In the genomic region with DNA sequence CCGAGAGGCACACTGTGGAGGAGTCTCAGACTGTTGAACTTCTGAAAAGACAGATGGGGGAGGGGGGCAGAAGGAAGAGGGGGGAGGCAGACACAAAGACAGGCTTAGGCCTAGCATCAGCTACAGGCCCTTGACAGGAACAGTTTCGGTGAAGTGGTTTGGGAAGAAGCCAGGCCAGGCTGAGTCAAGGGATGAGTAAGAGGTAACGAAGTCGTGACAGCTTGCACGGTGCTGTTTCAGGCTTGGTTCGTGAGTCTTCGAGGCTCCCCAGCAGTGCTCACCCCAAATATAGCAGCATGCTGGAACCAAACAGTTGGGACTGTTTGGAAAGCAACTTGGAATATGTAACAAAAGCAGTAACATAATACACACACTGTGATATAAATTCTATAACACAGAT, we compare ENCODE assay signal across 16 mouse cellular contexts. TPM values are rescaled to one million over a fixed set of nuclear protein-coding genes. Genes with fewer than 3 reads are reported as not detected.
DNase-seq lines count a peak whose midpoint lies in the region; ATAC-seq and TF ChIP-seq lines count a peak whose summit lies in the region.
"Had no signal": no experiment of that assay in that cellular context is flagged by ENCODE, and none has a peak within 500 bp of the region (broad histone marks: within the 10 kb centered on the region; RNA-seq: fewer than 3 reads in every experiment).

No protein-coding gene starts in this region.

- no peak overlapping the region for H3K4me2 ChIP-seq in forebrain, postnatal 0 days (ENCODE audit: low read depth)
- no peak overlapping the region for H3K4me2 ChIP-seq in forebrain, embryonic 15.5 days (replicated peaks)
- H3K4me2 ChIP-seq: hindbrain, embryonic 15.5 days; liver, embryonic 11.5 days had no signal

- peak; percentile 29 for DNase-seq in forebrain, postnatal 0 days
- peak; percentile 12 for DNase-seq in brain, embryonic 14.5 days (ENCODE audit: low read depth)
- peak; percentile 38 to 52 for DNase-seq in layer of hippocampus, postnatal 36 days
- peak; percentile 82 to 86 for DNase-seq in right cerebral cortex, postnatal 36 days (ENCODE audit: low spot score in 2 of 2)
- DNase-seq in heart, postnatal 4 days, result no peak
- no peak for DNase-seq in spleen, postnatal 4 days (ENCODE audit: low spot score in 2 of 2)
- DNase-seq in forebrain, embryonic 10.5 days (ENCODE audit: extremely low spot score, low spot score), result no peak
- DNase-seq: kidney, postnatal 14 days had no signal

- TF ChIP-seq CTCF in forebrain, postnatal 0 days (IDR thresholded peaks at IDR 0.05; ENCODE audit: low read depth), result no peak
- TF ChIP-seq CTCF in brain, embryonic 14.5 days (IDR thresholded peaks at IDR 0.05; ENCODE audit: borderline replicate concordance, extremely low read depth, insufficient read depth, insufficient read length), result no peak

- no peaks in the 10 kb centered on the region for H3K9me3 ChIP-seq in forebrain, postnatal 0 days (ENCODE audit: low read length)
- no peaks in the 10 kb centered on the region for H3K9me3 ChIP-seq in forebrain, embryonic 15.5 days
- no peaks in the 10 kb centered on the region for H3K9me3 ChIP-seq in forebrain, embryonic 10.5 days
- H3K9me3 ChIP-seq: hindbrain, embryonic 15.5 days had no signal

- WGBS in forebrain, postnatal 0 days, result 53% methylated on average over 7 of the region's 7 CpGs
- 64% methylated on average over 7 of the region's 7 CpGs for WGBS in forebrain, embryonic 15.5 days
- WGBS in forebrain, embryonic 10.5 days, result 83% methylated on average over 7 of the region's 7 CpGs

- H3K36me3 ChIP-seq in forebrain, postnatal 0 days (ENCODE audit: insufficient read depth), result no peaks in the 10 kb centered on the region
- no peaks in the 10 kb centered on the region for H3K36me3 ChIP-seq in forebrain, embryonic 15.5 days
- H3K36me3 ChIP-seq in forebrain, embryonic 10.5 days (replicated peaks), result no peaks in the 10 kb centered on the region
- H3K36me3 ChIP-seq: hindbrain, embryonic 15.5 days had no signal

- no peak overlapping the region for H3K9ac ChIP-seq in forebrain, postnatal 0 days
- no peak overlapping the region for H3K9ac ChIP-seq in forebrain, embryonic 15.5 days (replicated peaks)
- H3K9ac ChIP-seq: hindbrain, embryonic 15.5 days had no signal

- no peaks in the 10 kb centered on the region for H3K4me1 ChIP-seq in forebrain, postnatal 0 days (ENCODE audit: insufficient read depth)
- H3K4me1 ChIP-seq in forebrain, embryonic 15.5 days, result no peaks in the 10 kb centered on the region
- H3K4me1 ChIP-seq in forebrain, embryonic 10.5 days, result peaks cover 2% of the 10 kb centered on the region; the same call in 1 of the 2 replicates
- H3K4me1 ChIP-seq: hindbrain, embryonic 15.5 days had no signal

- H3K27ac ChIP-seq in forebrain, postnatal 0 days (ENCODE audit: low read depth, low read length), result no peak overlapping the region
- H3K27ac ChIP-seq in forebrain, embryonic 15.5 days (replicated peaks), result no peak overlapping the region
- no peak overlapping the region for H3K27ac ChIP-seq in forebrain, embryonic 10.5 days
- H3K27ac ChIP-seq: hindbrain, embryonic 15.5 days had no signal

- no peaks in the 10 kb centered on the region for H3K27me3 ChIP-seq in forebrain, postnatal 0 days (ENCODE audit: insufficient read depth, low read length)
- H3K27me3 ChIP-seq in forebrain, embryonic 15.5 days, result no peaks in the 10 kb centered on the region
- H3K27me3 ChIP-seq in forebrain, embryonic 10.5 days (ENCODE audit: poor library complexity, severe bottlenecking), result no peaks in the 10 kb centered on the region
- H3K27me3 ChIP-seq: CH12.LX; hindbrain, embryonic 15.5 days had no signal

- TF ChIP-seq POLR2A in brain, embryonic 14.5 days (IDR thresholded peaks at IDR 0.05; ENCODE audit: borderline replicate concordance, extremely low read depth, insufficient read depth, insufficient read length, poor library complexity, severe bottlenecking), result no peak

- H3K4me3 ChIP-seq in forebrain, postnatal 0 days (ENCODE audit: low read depth, low read length), result no peak overlapping the region
- H3K4me3 ChIP-seq in forebrain, embryonic 15.5 days, result no peak overlapping the region
- H3K4me3 ChIP-seq in forebrain, embryonic 10.5 days, result no peak overlapping the region
- H3K4me3 ChIP-seq: erythroblast, embryonic 14.5 days; hindbrain, embryonic 15.5 days had no signal

- no peak; the same call in 1 of the 2 replicates for ATAC-seq in forebrain, postnatal 0 days
- no peak for ATAC-seq in forebrain, embryonic 15.5 days (replicated peaks)

RNA-seq across cellular contexts. Expression of a gene that starts 2.3 kb away (rescaled TPM):
- 0.19 TPM in 1 of 2 replicates, not detected in the other for total RNA-seq in forebrain, postnatal 0 days (2014; rRNA removed)
- polyA plus RNA-seq in forebrain, postnatal 0 days (2015; fragmentation: Nextera tagmentation; extraction: Ambion mirVana), result not detected in 2 replicates
- polyA plus RNA-seq in forebrain, embryonic 15.5 days (2015; fragmentation: Nextera tagmentation; extraction: Ambion mirVana), result not detected in 2 replicates
- not detected in 2 replicates for polyA plus RNA-seq in brain, embryonic 14.5 days (2012; rRNA removed)
- under 1 TPM; 0.30 to 0.35 TPM for total RNA-seq in layer of hippocampus, postnatal 36 days (2021)
- not detected for total RNA-seq in heart, postnatal 4 days (2021)
- 0.05 TPM in 1 of 2 replicates, not detected in the other for polyA plus RNA-seq in forebrain, embryonic 10.5 days (2016; fragmentation: Nextera tagmentation; extraction: Ambion mirVana)
- total RNA-seq: CH12.LX; heart, adult 8-10 months; megakaryocyte, adult 5-6 weeks had no signal
- polyA plus RNA-seq: erythroblast, embryonic 14.5 days; hindbrain, embryonic 15.5 days; liver, embryonic 11.5 days; neural tube, embryonic 14.5 days had no signal

RNA-seq across cellular contexts. Expression of a gene that starts 56.8 kb away (rescaled TPM):
- total RNA-seq in forebrain, postnatal 0 days (2014; rRNA removed), result 130 and 140 TPM in 2 replicates
- 96.1 and 110 TPM in 2 replicates for polyA plus RNA-seq in forebrain, postnatal 0 days (2015; fragmentation: Nextera tagmentation; extraction: Ambion mirVana)
- polyA plus RNA-seq in forebrain, embryonic 15.5 days (2015; fragmentation: Nextera tagmentation; extraction: Ambion mirVana), result 168 and 174 TPM in 2 replicates
- polyA plus RNA-seq in brain, embryonic 14.5 days (2012; rRNA removed), result 207 and 332 TPM in 2 replicates
- 100 to 1,000 TPM; 334 to 351 TPM for total RNA-seq in layer of hippocampus, postnatal 36 days (2021)
- total RNA-seq in heart, postnatal 4 days (2021), result 100 to 1,000 TPM; 255 to 279 TPM
- 224 and 281 TPM in 2 replicates for polyA plus RNA-seq in forebrain, embryonic 10.5 days (2016; fragmentation: Nextera tagmentation; extraction: Ambion mirVana)

Comparison
In these comparisons a context has a peak if more than half of its experiments do, and no peak if none do; other contexts are left out.
1. DNase-seq: peak in forebrain, postnatal 0 days (single experiment), brain, embryonic 14.5 days (single experiment), layer of hippocampus, postnatal 36 days (2 of 2) and right cerebral cortex, postnatal 36 days (2 of 2); none in heart, postnatal 4 days (single experiment), spleen, postnatal 4 days (0 of 2) and forebrain, embryonic 10.5 days (single experiment).